Mouse (Mus musculus) left cerebral cortex, postnatal 14 days (tissue): Measurements from ENCODE around the gene Stab2. TPM values are rescaled to one million over a fixed set of nuclear protein-coding genes. Genes with fewer than 3 reads are reported as not detected.

Source experiments
- DNase-seq, 2 experiments: peaks; one replicate each; pipeline ENCODE4 v3.0.0; 2021 to 2022; ENCODE audit warnings: low spot score in 2 of 2, mixed read lengths in 1 of 2
- intact Hi-C: fragments of 180-260 bp; cut with DNase I; formaldehyde crosslinking; loops from one replicate; pipeline ENCODE4 v1.15.1; 2025
- total RNA-seq, 2 experiments: library from RNA; stranded (reverse); gene quantifications; 2 replicates each; pipeline ENCODE4 v1.2.3; 2021

Stab2 gene
- total RNA-seq, 2 experiments from 2014 or later: 0.25 to 0.37 TPM

DNA sequence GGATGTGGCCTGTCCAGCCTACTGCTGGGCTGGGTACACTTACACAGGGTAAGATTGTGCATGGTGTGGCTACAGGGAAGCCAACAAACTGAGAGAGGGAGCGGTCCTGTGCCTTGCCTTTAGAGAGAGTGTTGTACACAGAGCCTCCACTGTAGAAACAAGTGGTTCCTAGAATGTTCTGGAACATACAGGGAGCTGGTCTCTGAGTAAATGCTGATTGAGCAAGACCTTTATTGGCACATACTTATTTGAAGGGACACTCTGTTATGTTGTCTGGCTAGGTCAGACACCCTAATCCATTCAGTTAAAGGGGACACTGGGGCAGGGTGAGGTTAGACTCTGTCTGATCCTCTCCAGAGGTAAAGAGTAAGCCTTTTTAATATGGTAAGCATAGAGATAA is 84.2 kb downstream of the Stab2 start:
- DNase-seq: no peak
- intact Hi-C loops: no loop called here

DNA sequence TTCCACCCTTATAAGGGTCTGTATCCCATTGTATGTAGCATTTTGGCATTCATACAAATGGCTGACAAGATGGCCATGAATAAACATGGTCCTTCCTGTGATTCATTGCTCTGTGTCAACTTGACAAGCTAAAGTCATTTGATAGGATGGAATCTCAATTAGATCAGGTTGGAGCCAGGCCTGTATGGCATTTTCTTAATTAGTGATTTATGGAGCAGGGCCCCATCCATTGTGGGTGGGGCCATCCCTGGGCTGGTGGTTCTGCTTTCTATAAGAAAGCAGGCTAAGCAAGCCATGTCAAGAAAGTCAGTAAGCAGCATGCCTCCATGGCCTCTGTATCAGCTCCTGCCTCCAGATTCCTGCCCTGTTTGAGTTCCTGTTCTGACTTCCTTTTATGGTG is 92.2 kb downstream of the Stab2 start:
- intact Hi-C loops: no loop called here
- no peak for DNase-seq

DNA sequence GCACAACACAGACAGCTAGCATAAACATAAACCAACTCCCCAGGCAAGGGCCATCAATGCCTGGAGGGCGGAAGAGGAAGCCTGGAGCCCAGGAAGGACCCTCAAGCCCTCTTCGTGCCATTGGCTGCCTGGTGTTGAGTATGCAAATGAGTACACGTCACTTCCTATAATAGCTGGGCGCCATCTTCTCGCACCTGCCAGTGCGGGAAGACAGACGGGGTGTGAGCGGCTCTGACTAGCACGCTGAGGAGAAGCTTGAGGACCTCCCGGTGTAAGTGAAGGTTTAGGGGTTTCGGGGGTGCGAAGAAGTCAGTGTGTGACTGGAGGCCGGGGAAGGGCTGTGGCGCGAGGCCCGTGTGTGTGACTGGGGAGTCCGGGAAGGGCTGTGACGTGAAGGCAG is 99.3 kb downstream of the Stab2 start:
- intact Hi-C loops: no loop called here

DNA sequence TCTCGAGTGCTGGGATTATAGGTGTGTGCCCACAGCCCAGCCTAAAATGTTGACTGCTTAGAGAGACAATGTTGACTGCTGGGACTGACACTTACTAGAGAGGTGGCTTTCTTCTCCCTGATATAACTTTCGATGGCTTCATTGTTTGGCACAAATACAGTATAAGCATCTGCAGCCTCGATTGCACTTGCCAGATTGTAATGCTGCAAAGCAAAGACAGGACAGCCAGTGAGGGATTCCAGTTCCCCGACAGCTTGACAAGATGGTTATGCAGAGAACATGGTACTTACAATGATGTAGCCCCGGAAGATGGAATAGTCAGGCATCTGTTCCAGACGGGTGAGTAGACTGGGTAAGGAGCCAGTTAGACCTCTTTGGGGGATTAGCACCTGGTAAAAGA is 100.8 kb downstream of the Stab2 start:
- peak; percentile 20 to 57 for DNase-seq
- intact Hi-C loops: no loop called here

More for the DNA sequence above, 99.3 kb downstream of the Stab2 start:
- no peak for DNase-seq

DNA sequence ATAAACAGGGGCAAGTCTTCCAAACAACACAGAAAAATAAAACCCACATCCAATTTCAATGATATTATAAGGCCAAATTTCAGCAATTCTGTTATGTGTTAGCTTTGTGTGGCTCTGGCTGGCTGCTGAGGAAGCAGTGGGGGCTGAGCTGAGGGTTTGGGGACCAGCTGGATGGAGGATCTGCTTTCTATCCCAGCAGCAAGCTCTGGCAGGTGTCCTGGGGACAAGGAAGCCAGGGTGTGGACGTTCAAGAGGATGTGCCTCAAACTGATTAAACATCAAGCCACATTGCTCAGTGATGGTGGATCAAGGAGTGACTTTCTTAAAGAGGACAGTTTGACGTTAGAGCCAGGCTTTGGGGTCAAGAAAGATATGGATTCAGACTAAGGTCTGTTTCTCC is 112.3 kb downstream of the Stab2 start:
- intact Hi-C loops: no loop called here
- no peak for DNase-seq

DNA sequence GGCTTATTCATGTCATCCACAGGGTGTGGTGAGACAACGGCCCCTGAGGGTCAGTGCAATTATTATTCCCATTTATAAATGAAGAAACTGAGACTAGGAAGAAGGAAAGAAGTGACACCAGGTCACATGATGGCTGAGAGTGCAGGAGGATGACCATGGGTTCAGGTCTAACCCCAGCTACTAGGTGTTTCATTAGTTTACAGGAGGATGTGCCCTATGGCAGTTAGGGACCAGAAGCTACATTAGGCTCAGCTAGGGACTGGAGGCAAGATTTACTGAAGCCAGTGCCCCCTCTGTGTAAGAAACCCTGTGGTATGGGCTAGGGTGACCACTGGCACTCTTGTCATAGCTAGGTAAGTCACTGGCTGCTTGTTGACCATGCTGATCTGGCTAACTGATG is 116.8 kb downstream of the Stab2 start:
- no peak for DNase-seq
- intact Hi-C loops: no loop called here

DNA sequence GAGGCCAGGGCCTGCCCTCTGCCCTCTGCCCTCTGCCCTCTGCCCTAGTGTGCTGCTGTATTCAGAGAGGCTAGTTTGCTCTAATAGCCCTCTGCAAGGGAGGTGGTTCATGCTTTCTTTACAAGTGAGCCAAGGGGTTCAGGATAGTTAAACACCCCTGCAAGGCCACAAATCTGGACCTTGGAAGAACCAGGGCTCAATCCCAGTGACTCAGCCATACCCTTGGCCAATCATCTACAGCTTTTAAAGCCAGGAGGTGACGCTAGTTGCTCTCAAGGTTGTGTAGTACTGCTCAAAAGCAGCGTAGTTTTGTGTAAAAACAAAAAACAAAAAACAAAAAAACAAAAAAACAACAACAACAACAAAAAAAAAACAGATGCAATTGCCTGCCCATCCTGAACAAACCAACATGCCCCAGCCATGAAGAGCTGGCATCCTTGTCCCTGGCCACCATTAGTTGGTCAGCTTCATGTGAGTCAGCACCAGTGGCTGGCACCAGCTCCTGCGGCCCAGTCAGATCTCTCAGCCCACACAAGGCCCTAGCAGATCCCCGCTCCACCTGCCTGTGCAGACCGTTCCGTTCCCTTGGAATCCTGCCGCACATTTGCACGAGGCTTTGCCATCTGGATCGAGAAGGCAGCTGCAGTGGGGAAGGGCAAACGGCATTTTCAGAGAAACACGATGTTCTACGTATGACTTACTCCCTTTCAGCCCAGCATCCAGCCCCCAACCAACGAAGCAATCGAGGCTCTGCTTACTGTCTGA is 117.5 kb downstream of the Stab2 start:
- peak; percentile 66 to 75 for DNase-seq
- intact Hi-C loops: no loop called here

DNA sequence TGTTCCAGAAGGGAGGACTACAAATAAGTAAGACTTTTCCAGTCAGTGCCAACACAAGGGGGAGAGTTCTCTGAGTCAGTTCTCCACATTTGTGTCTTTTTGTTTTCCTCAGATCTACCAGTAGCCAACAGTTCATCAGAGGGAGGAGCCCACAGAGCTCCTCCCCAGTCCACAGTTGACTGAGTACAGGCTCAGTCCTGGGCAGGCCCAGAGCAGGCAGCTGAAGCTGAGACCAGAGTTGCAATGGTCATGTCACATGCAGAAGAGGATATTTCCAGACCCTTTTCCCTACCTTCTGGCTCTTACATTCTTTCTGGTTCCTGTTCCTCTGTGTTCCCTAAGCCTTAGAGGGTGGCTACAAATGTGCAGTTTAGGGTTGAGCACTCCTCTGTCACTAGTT is 118.4 kb downstream of the Stab2 start:
- intact Hi-C loops: no loop called here
- no peak for DNase-seq

DNA sequence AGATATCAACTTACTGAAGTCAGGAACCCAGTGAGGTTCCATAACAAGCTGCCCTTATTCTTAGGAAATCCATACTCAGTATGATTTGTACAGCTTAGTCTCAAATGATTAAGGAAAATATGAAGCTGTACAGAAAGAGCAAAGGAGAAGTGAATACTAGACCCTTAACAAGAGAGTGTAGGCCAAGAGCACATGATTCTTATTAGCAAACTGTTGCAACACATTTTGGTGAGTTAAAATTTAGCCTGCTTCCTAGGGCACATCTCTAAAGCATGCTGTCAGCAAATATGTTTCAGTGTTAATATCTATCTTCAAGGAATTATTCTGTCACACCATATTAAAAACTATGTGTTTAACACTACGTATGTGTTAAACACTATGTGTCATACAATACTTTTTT is 121.4 kb downstream of the Stab2 start:
- intact Hi-C loops: no loop called here
- no peak for DNase-seq

DNA sequence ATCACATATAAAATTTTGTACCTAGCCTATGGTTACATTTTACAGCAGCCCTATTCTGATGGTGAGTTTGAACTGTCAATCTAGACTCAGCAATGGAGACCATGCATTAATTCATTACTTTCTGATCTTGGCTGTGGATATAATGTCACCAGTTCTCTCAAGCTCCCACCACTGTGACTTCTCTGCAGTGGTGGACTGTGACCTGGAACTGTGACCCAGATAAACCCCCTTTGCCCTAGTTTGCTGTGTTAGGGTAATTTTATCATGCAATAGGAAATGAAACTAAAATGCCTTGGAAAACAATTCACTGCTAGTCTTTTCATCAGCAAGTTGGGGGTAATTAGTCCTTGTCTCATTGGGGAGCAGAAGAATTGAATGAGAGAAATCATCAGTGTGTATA is 126.4 kb downstream of the Stab2 start:
- intact Hi-C loops: no loop called here
- DNase-seq: no peak

DNA sequence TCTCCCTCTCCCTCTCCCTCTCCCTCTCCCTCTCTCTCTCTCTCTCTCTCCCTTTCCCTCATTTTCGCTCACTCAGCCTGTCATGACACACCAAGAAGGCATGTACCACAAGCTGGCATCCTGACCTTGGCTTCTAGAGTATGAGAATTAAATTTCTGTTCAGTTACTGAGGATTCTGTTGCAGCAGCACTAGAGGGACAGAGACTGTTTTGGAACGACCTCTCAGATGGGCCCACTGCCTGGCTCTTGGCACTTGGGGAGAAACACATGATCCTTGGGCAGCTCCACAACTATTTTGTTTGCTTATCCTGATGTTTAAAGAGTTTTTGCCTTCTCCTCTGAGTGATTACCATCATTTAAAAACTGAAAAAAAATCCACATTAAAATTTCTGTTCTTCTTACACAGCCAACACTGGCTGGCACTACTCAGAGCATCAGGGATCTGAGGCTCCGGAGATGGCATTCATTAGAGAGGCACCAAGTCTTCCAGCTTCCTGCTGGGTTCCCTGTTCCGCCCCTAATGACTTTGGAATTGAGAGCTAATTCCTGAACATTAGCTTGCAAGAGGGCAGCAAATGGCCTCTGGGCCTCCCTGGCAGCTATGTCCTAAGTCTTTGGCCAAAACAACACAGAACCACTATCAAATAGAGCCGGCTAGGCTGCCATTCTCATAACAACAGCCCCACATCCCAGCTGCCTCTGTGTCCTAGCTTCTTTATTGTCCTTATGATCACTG is 127.6 kb downstream of the Stab2 start:
- no peak for DNase-seq
- intact Hi-C loops: no loop called here

DNA sequence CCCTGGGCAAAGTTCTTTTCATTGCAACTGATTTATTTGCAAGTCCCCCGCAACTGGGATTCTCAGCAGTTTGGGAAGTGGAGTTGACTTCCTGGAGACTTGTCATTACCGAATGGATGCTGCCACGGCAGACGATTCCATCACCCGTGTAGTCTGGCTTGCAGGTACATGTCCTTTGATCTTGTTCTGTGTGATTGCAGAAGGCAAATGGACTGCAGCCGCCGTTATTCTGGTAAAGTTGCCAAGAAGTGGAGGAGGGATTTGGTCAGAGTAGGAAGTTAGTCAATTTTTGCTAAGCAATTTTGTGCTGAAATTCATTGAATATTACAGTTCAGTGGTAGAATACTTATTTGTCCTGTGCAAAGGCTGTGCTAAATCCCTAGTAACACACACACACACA is 129.1 kb downstream of the Stab2 start:
- no peak for DNase-seq
- intact Hi-C loops: no loop called here

DNA sequence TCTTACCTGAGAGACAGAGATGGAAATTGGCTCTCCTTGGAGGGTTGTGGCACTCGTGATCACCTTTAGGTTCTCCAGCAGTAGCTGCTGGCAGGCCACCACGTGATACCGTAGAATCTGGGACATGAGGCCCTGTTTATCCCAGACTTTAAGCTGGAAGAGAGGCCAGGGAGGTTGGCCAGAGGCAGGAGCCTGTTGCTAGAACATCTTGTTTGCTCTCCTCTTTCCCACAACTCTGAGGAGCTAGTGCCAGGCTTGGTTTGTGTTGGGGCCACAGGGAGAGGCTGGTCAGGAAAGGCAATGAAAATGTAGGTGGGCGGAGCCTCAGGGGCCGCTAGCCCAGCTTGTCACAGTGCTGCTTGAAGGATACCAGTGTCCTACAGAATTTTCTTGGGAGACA is 135.2 kb downstream of the Stab2 start:
- no peak for DNase-seq
- intact Hi-C loops: no loop called here

DNA sequence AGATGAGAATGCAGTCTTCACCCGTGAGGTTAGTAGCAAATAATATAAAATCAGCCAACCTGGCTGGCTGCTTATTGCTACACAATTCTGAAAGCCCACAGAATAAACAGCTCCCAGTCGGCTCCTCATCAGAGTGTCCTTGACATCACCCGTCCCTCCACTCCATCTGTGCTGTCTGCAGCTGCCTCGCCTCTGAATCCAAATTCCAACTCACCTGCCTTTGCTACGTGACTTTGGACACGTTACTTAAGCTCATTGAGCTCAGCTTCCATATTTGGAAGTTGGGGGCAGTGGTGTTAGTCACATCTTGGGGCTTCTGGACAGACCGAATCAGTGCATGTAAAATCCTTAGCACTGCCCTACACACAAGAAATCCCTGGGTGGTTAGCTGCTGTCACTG is 135.7 kb downstream of the Stab2 start:
- intact Hi-C loops: no loop called here
- DNase-seq: no peak

DNA sequence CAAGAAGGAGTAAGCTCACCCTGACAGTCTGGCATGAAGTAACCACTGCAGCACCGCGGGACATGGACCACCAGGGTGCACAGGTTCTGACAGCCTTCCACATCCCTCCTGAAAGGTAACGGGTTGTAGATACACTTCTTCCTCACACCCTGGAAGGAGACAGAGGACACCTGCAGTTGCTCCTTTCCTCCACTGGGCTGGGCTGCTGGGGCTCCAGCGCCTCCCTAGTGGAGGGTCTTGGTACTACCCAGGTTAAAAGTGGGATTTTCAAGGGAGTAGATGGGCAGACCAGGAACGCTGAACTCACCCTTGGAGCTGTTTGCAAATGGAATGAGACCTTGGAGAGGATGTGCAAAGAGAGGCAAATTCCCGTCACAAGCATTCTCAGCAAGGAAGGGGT is 144.4 kb downstream of the Stab2 start:
- intact Hi-C loops: no loop called here
- no peak for DNase-seq

DNA sequence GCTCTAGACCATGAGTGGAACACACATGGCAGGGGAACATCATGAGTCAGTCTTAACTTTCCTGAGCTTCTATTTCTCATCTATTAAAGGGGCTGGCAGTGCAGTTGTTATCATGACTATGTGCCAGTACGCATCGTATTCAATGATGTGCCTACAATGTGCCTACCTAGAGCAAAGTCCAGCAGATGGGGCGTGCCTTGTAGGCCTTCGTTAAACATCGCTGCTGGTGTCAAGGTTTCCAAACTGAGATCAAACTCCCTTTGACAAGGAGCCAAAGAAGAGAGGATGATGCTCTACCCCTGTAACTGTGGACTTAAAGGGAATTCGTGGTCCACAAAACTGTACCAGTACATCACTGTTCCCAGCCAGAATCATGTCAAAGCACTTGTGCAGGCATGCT is 145.3 kb downstream of the Stab2 start:
- no peak for DNase-seq
- intact Hi-C loops: no loop called here

DNA sequence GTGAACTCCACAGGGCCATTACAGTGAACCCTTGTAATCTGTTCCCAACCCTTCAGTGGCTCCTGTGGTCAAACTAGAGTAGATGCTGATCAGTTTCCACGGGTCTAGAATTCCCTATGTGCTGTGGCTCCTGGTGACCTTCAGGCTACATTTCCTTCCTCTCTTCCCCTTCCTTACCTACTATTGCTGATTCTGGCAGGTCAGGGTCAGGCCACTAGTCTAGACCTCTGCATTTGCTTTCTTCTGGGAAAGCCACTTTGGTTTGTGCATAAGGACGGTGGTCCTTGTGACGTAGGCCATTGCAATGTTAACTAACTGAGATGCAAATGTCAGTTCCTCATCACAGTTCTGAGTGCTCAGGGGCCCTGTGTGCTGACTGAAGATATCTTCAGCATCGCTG is 147.4 kb downstream of the Stab2 start:
- DNase-seq: no peak

DNA sequence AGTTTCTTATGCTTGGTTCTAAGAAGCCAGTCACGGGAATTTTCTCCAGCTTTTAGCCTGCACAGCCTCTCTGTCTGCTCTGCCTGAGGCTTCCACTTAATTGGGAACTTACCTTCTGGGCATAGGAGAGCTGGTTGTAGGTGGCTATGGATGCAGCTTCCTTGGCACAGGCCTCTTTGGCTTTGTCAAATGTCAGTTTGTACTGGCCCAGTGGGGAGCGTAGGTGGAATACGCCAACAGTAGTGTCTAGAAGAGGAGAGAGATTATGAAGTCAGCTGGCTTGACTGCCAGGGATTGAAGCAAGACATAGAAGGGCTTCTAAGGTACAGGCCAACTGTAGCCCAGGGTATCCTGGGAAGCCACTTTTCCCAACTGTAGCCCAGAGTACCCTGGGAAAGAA is 154.4 kb downstream of the Stab2 start:
- intact Hi-C loops: no loop called here
- no peak for DNase-seq

More for the DNA sequence above, 147.4 kb downstream of the Stab2 start:
- intact Hi-C loops: no loop called here

DNA sequence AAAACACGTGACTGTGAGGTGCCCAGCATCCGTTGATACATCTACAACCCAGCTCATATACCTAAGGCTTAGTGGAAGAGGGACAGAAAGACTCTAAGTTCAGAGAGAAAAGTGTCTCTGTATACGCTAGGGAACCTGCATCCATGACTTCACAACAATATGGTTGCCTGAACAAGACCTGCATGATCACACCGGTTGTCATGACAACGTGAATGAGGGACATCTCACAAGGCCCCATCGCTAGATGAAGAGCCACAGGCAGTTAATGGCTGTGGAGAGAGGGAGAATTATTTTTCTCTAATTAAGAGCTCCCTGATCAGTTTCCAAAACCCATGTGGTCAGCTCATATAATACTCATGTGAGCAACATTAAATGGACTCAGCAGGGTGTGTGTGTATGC is 155.7 kb downstream of the Stab2 start:
- intact Hi-C loops: no loop called here

DNA sequence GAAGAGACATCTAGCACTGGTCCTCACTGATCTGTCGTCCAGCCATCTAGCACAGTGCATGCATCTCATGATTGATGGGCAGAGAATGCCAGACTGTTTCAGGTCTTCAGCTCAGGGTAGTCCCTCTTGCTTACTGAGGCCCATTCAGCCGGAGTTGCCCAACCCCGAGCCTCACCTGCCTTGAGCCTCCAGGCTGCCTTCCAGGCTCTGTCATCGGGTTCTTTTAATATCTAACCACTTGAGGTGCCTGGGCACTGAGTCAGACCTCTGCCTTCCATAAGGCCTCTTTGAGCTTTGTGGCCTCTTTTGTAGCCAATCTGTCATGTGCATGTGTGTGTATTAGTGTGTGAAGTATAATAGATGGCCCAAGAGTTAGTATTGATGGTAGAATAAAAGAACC is 158.3 kb downstream of the Stab2 start:
- intact Hi-C loops: no loop called here
- DNase-seq: no peak

More for the DNA sequence above, 155.7 kb downstream of the Stab2 start:
- DNase-seq: no peak

DNA sequence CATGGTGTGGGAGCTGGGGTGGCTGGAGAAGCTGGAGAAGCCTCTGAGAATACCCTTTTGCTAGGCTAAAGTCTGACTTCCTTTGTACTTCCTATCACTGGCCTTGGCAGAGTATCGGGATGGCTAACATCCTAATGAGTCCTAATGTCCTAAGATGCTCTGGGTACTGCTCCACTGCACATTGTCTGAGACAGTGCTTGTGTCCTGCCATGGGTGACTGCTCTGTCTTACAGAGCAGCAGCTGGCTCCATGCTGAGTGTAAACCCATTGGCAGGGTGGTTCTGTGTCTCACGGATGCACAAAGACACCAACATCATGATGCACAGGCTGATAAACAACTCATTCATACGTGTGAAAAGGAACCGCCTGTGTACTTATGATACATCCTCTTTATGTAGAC is 158.7 kb downstream of the Stab2 start:
- intact Hi-C loops: no loop called here
- DNase-seq: no peak
